Mouse (Mus musculus) embryonic fibroblast, embryonic 13.5 days (primary cell): ENCODE measurements around the gene Prickle1.

Source experiments
- CTCF ChIP-seq: IDR thresholded peaks from 2 replicates; pipeline ENCODE4 v1.5.1; 2011; ENCODE audit warnings: mild to moderate bottlenecking, control low read depth, low read length, moderate library complexity, borderline replicate concordance; ENCODE audit not compliant: insufficient read depth
- POLR2A ChIP-seq: IDR thresholded peaks from 2 replicates; pipeline ENCODE4 v1.6.1; 2011; ENCODE audit warnings: low read depth, mild to moderate bottlenecking, control low read depth, low read length, moderate library complexity

DNA sequence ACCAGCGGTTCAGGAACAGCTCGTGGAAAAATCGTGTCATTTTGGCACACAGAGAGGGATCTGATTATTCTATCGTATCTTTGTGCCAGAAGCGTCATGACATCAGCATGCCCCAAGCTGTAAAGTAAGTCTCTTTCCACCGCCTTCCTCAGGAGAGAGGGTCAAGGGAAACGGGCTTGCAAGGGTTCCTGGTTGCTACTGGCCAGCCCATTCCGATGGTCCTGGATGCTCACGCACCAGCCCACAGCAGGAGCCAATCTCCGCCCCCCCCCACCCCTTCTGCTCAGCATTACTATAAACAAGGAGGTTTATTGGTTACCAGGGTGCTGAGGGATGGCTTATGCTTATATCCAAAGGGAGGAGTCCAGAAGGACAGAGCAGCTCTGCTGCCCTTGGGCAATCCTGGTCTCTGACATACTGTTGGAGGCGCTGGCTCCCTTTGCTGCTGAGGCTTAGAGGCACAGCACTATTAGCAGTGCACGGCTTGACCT lies 3.8 kb downstream of the Prickle1 start:
- peak; percentile 58; the same call in 1 of the 2 replicates for TF ChIP-seq CTCF
- TF ChIP-seq POLR2A, result peak; percentile 54
